Mouse (Mus musculus): ENCODE measurements at regions not wholly inside any gene's neighbourhood (a gene's known extent, or its start where the extent isn't known, plus 50 kb on each side); places are given as distances from the start of the nearest gene placed in this dataset.

DNA sequence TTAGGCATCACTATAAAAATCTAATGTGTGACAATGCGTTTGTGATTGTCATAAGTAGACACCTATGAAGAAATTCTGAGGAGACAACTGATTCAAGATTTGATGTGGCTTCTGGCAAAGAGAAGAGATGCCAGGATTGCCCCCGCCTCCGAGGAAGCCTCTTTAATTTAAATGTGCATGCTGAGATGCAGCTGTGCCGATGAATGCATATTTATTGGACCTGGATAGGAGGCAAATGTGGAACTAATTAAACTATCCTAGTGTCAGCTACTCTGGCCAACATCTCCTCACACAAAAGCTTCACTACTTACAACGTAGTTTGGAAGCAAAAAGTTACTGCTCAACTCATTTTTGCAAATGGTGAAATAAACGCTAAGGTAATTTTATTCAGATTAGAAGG is 173.4 kb upstream of the Dph6 start:
- TF ChIP-seq USF1 (IDR thresholded peaks at IDR 0.05; ENCODE audit: low read depth) (no peak), CTCF (IDR thresholded peaks at IDR 0.05; ENCODE audit: control insufficient read depth, insufficient read depth, insufficient read length) (no peak)

Measured in C2C12 (cell line).